Mouse (Mus musculus): ENCODE data around the gene Efcab9. TPM values are rescaled to one million over a fixed set of nuclear protein-coding genes. Genes with fewer than 3 reads are reported as not detected.

The Efcab9 gene
- total RNA-seq, 2 experiments from 2014 or later: 0.84 to 1.2 TPM

Other genes starting within 250 kb of the Efcab9 start
- gene Hba-a1, start 248.6 kb downstream of the Efcab9 start, total RNA-seq (2021): 100 to 1,000 TPM; 252 to 350 TPM
- not detected for gene Hbq1b, start 245.1 kb downstream of the Efcab9 start, total RNA-seq (2021)
- 100 to 1,000 TPM; 195 to 294 TPM for gene Hba-a2, start 235.6 kb downstream of the Efcab9 start, total RNA-seq (2021)
- gene Hbq1a, start 232.0 kb downstream of the Efcab9 start, total RNA-seq (2021): not detected
- gene Sh3pxd2b, start 184.3 kb downstream of the Efcab9 start, total RNA-seq (2021): 1 to 10 TPM; 3.6 to 4.3 TPM
- 10 to 100 TPM in 1 of 2 experiments, 1 to 10 TPM in 1; 9.0 to 11.2 TPM for gene Ubtd2, start 76.7 kb downstream of the Efcab9 start, total RNA-seq (2021)
- 1 to 10 TPM; 2.0 to 2.5 TPM for gene Stk10, start 1.2 kb upstream of the Efcab9 start, total RNA-seq (2021)
- gene Fbxw11, start 110.6 kb upstream of the Efcab9 start, total RNA-seq (2021): 10 to 100 TPM; 51.0 to 52.6 TPM

Data from gastrocnemius, postnatal 36 days (tissue).